Mouse (Mus musculus) neural tube, embryonic 11.5 days (tissue): ENCODE data around the gene Micu1. TPM values are rescaled to one million over a fixed set of nuclear protein-coding genes. Genes with fewer than 3 reads are reported as not detected.

Experiments used
- ATAC-seq: fragments of 200-750 bp; cut with Nextera tagmentation; 2 replicates; pipeline ENCODE4 v1.8.0; 2017; ENCODE audit warnings: moderate number of reproducible peaks, mild to moderate bottlenecking, moderate TSS enrichment, moderate library complexity; ENCODE audit not compliant: insufficient read depth, low FRiP score, low TSS enrichment
- DNase-seq: peaks from one replicate; pipeline ENCODE4 v3.0.0-alpha.2; 2015; ENCODE audit warnings: low spot score
- H3K27ac ChIP-seq: fragments of 300-500 bp; sonication (generic); 2 replicates; pipeline ENCODE4 v1.5.1; 2014; ENCODE audit warnings: low read depth, mild to moderate bottlenecking, low read length
- H3K27me3 ChIP-seq: fragments of 300-500 bp; sonication (generic); 2 replicates; pipeline ENCODE4 v1.6.1; 2014; ENCODE audit warnings: mild to moderate bottlenecking, low read length, mixed read lengths; ENCODE audit not compliant: control insufficient read depth, insufficient read depth
- H3K36me3 ChIP-seq: fragments of 300-500 bp; sonication (generic); 2 replicates; pipeline ENCODE4 v1.6.1; 2014; ENCODE audit warnings: mild to moderate bottlenecking, low read length, moderate library complexity, mixed read lengths; ENCODE audit not compliant: control insufficient read depth, insufficient read depth
- H3K4me1 ChIP-seq: fragments of 300-500 bp; sonication (generic); 2 replicates; pipeline ENCODE4 v1.6.1; 2014; ENCODE audit warnings: low read length, mixed read lengths; ENCODE audit not compliant: control insufficient read depth, insufficient read depth
- H3K4me2 ChIP-seq: fragments of 300-500 bp; sonication (generic); 2 replicates; pipeline ENCODE4 v1.6.1; 2014; ENCODE audit warnings: low read depth, mild to moderate bottlenecking, moderate library complexity
- H3K4me3 ChIP-seq: fragments of 300-500 bp; sonication (generic); 2 replicates; pipeline ENCODE4 v1.5.1; 2014; ENCODE audit warnings: low read depth, low read length
- H3K9ac ChIP-seq: fragments of 300-500 bp; sonication (generic); 2 replicates; pipeline ENCODE4 v1.6.1; 2014; ENCODE audit warnings: mild to moderate bottlenecking, low read length
- H3K9me3 ChIP-seq: fragments of 300-500 bp; sonication (generic); 2 replicates; pipeline ENCODE4 v1.6.1; 2016; ENCODE audit warnings: low read length; ENCODE audit not compliant: control insufficient read depth
- WGBS: fragments of 180-500 bp; shearing (Covaris S2); extraction: QIAGEN DNeasy Blood & Tissue Kit; methylation state at CpG from one replicate; pipeline ENCODE4 v1.1.7; 2014; 5-methylcytosine and 5-hydroxymethylcytosine counted together
- polyA plus RNA-seq: library from polyadenylated mRNA; unstranded; fragments of >200 nt; fragmentation: Nextera tagmentation; extraction: Ambion mirVana; gene quantifications from 2 replicates; pipeline ENCODE4 v1.2.1, GENCODE M21; 2014

Micu1 gene
- polyA plus RNA-seq, 1 experiment from 2014 or later = 68.0 TPM

GRCm38 (mm10) chr10:59901986-59902605 is 199.8 kb downstream of the Micu1 start:
- Histone ChIP-seq H3K27ac (no peak overlapping the region), H3K36me3 (peaks cover 2% of the 10 kb centered on the region; the same call in 1 of the 2 replicates), H3K27me3 (no peaks in the 10 kb centered on the region), H3K4me1 (peaks cover 37% of the 10 kb centered on the region), H3K9me3 (no peaks in the 10 kb centered on the region), H3K9ac (0 out of 2 replicates have a peak overlapping the region, but pooled peaks have one; percentile 14), H3K4me2 (no peak overlapping the region), H3K4me3 (no peak overlapping the region)
- no peak for ATAC-seq
- DNase-seq = no peak
- 73% methylated on average over 8 of the region's 8 CpGs for WGBS

- no peak overlapping the region for H3K9ac ChIP-seq
Measured at GRCm38 (mm10) chr10:59902606-59902990, 200.3 kb downstream of the Micu1 start.

GRCm38 (mm10) chr10:59903170-59903569 is 200.9 kb downstream of the Micu1 start:
- no peak overlapping the region for H3K27ac ChIP-seq
- no peaks in the 10 kb centered on the region for H3K9me3 ChIP-seq
- no peak overlapping the region for H3K4me3 ChIP-seq
- no peaks in the 10 kb centered on the region for H3K36me3 ChIP-seq
- peaks cover 33% of the 10 kb centered on the region for H3K4me1 ChIP-seq
- H3K4me2 ChIP-seq = no peak overlapping the region
- DNase-seq = no peak
- no peaks in the 10 kb centered on the region for H3K27me3 ChIP-seq
- H3K9ac ChIP-seq = no peak overlapping the region
- ATAC-seq = no peak
- 52% methylated on average over 7 of the region's 7 CpGs for WGBS

More at GRCm38 (mm10) chr10:59902606-59902990, 200.3 kb downstream of the Micu1 start:
- Histone ChIP-seq H3K27ac (no peak overlapping the region), H3K4me3 (no peak overlapping the region), H3K27me3 (no peaks in the 10 kb centered on the region), H3K36me3 (no peaks in the 10 kb centered on the region), H3K4me2 (no peak overlapping the region), H3K9me3 (no peaks in the 10 kb centered on the region), H3K4me1 (peaks cover 33% of the 10 kb centered on the region)
- WGBS = 63% methylated on average over 8 of the region's 8 CpGs
- no peak for ATAC-seq
- no peak for DNase-seq

GRCm38 (mm10) chr10:59907080-59907609 is 204.9 kb downstream of the Micu1 start:
- H3K27me3 ChIP-seq = no peaks in the 10 kb centered on the region
- ATAC-seq (no peak), DNase-seq (no peak)
- no peak overlapping the region for H3K4me2 ChIP-seq
- H3K27ac ChIP-seq = no peak overlapping the region
- no peaks in the 10 kb centered on the region for H3K9me3 ChIP-seq
- 73% methylated on average over 3 of the region's 3 CpGs for WGBS
- no peaks in the 10 kb centered on the region for H3K36me3 ChIP-seq
- peaks cover 30% of the 10 kb centered on the region for H3K4me1 ChIP-seq
- H3K4me3 ChIP-seq = no peak overlapping the region
- no peak overlapping the region for H3K9ac ChIP-seq

- H3K9ac ChIP-seq = no peak overlapping the region
Measured at GRCm38 (mm10) chr10:59907695-59908299, 205.5 kb downstream of the Micu1 start.

GRCm38 (mm10) chr10:59908776-59909315 is 206.6 kb downstream of the Micu1 start:
- no peak for ATAC-seq

More at GRCm38 (mm10) chr10:59907695-59908299, 205.5 kb downstream of the Micu1 start:
- H3K4me1 ChIP-seq = peaks cover 30% of the 10 kb centered on the region
- no peak overlapping the region for H3K4me3 ChIP-seq
- 60% methylated on average over 7 of the region's 7 CpGs for WGBS
- no peak for ATAC-seq
- no peak overlapping the region for H3K4me2 ChIP-seq
- no peak for DNase-seq
- H3K27me3 ChIP-seq = no peaks in the 10 kb centered on the region
- H3K36me3 ChIP-seq = no peaks in the 10 kb centered on the region
- H3K27ac ChIP-seq = no peak overlapping the region
- no peaks in the 10 kb centered on the region for H3K9me3 ChIP-seq

GRCm38 (mm10) chr10:59909357-59909847 is 207.1 kb downstream of the Micu1 start:
- 12% methylated on average over 14 of the region's 14 CpGs for WGBS
- no peak overlapping the region for H3K27ac ChIP-seq
- no peaks in the 10 kb centered on the region for H3K9me3 ChIP-seq
- H3K36me3 ChIP-seq = no peaks in the 10 kb centered on the region
- DNase-seq = no peak
- H3K4me3 ChIP-seq = no peak overlapping the region
- H3K4me2 ChIP-seq = no peak overlapping the region
- ATAC-seq = no peak
- H3K27me3 ChIP-seq = no peaks in the 10 kb centered on the region
- peak overlapping the region; percentile 7; the same call in 1 of the 2 replicates for H3K9ac ChIP-seq
- peaks cover 27% of the 10 kb centered on the region for H3K4me1 ChIP-seq

More at GRCm38 (mm10) chr10:59908776-59909315, 206.6 kb downstream of the Micu1 start:
- Histone ChIP-seq H3K36me3 (no peaks in the 10 kb centered on the region), H3K27me3 (no peaks in the 10 kb centered on the region), H3K9ac (no peak overlapping the region; the same call in 1 of the 2 replicates), H3K4me1 (peaks cover 27% of the 10 kb centered on the region), H3K27ac (no peak overlapping the region), H3K4me3 (no peak overlapping the region), H3K9me3 (no peaks in the 10 kb centered on the region), H3K4me2 (no peak overlapping the region)
- DNase-seq = no peak
- 55% methylated on average over 7 of the region's 7 CpGs for WGBS

- Histone ChIP-seq H3K4me3 (no peak overlapping the region), H3K27ac (0 out of 2 replicates have a peak overlapping the region, but pooled peaks have one; percentile 53), H3K9ac (no peak overlapping the region; the same call in 1 of the 2 replicates), H3K9me3 (no peaks in the 10 kb centered on the region), H3K27me3 (no peaks in the 10 kb centered on the region), H3K4me1 (peaks cover 27% of the 10 kb centered on the region), H3K4me2 (peak overlapping the region; percentile 35), H3K36me3 (no peaks in the 10 kb centered on the region)
- ATAC-seq = 0 out of 2 replicates have a peak, but pooled peaks have one; percentile 24
- no peak for DNase-seq
- WGBS = 29% methylated on average over 6 of the region's 6 CpGs
Measured at GRCm38 (mm10) chr10:59911091-59911490, 208.8 kb downstream of the Micu1 start.
